Mouse (Mus musculus): Measurements from ENCODE around the gene Pak6.

GRCm38 (mm10) chr2:118620101-118620500, 43.0 kb upstream of the Pak6 start:
- no peak for TF ChIP-seq POLR2A (IDR thresholded peaks at IDR 0.05; ENCODE audit: borderline replicate concordance, extremely low read depth, low read depth, low read length)
- TF ChIP-seq CTCF (IDR thresholded peaks at IDR 0.05; ENCODE audit: insufficient read depth, low read length): no peak
